Mouse (Mus musculus): ENCODE results near the gene Zc3hav1.

Zc3hav1 gene

DNA sequence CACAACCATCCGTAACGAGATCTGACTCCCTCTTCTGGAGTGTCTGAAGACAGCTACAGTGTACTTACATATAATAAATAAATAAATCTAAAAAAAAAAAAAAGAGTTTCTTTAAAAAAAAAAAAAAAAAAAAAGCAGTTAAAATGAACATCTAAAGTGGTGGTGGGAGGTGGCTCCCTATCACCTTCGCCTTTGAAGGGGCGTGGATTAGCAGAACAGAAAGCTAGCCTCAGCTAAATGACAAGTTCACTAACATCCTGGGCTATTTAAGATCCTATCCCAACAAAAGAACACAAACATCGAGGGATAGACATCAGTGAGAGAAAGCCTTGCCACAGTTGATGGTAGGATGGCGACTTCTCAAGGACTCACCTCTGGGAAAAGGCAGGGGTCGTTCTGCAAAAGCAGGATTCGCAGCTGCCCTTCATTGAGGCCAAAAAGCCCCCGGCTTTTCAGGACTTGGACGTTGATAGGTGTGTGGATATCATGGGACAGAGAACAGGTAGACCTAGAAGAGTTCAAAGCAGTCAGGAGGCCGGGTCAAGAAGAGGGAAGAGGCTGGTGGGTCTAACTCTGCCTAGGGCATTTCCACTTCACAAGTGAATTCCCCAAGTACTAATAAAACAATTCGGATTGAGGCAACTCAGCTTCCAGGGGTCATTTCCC, 56.7 kb downstream of the Zc3hav1 start:
- no peak for DNase-seq (ENCODE audit: low spot score in 2 of 2)

DNA sequence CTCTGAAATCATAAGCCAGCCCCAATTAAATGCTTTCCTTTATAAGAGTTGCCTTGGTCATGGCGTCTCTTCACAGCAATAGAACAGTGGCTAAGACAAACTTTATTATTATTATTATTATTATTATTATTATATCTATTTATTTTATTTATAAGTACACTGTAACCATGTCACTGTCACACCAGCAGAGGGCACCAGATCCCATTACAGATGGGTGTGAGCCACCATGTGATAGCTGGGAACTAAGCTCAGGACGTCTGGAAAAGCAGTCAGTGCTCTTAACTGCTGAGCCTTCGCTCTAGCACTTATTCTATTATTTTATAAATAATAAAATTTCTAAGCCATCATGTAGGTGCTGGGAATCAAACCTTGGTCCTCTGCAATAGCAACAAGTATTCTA, 60.7 kb downstream of the Zc3hav1 start:
- no peak for DNase-seq (ENCODE audit: low spot score in 2 of 2)

DNA sequence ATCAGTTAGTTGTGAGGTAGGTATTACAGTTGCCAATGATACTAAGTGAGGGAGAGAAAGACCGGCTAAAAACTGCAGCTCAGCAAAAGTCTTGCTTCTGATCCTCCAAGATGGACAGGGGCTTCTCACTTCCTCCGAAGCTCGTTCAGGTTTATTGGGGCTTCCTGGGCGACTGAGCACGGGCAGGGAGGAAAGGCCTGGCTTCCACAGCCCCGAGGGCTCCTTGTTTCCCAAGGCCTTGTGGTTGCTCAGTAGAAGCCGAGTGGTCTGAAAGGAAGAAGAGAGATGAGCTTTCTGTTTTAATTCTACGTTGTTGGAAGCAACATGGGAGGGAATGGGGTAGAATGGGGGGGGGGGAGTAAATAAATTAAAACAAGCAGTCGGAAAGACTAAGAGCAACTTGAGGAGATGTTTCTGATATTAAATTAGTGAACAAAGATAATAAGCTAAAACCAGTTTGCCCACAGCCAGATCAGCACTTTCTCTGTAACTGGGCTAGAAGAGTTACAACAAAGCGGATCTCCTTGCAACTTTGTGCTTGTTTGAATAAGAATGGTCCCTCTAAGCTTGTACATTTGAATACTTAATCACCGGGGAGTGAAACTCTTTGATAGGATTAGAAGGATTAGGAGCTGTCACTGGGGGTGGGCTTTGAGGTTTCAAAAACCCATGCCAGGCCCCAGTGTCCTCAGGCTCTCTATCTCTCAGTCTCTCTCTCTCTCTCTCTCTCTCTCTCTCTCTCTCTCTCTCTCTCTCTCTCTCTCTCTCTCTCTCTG, 61.3 kb downstream of the Zc3hav1 start:
- no peak for DNase-seq (ENCODE audit: low spot score in 2 of 2)

DNA sequence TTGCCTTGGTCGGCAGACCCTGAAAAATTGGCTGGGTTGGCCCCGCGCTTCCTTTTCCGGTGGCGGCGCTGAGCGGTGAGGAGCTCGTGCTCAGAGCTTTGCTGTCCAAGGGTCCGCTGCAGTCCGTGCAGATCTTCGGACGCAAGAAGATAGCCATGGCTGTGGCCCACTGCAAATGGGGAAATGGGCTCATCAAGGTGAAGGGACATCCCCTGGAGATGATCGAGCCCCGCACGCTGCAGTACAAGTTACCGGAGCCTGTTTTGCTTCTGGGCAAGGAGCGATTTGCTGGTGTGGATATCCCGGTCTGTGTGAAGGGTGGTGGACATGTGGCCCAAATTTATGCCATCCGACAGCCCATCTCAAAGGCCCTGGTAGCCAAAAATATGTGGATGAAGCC, 70.0 kb downstream of the Zc3hav1 start:
- DNase-seq (ENCODE audit: low spot score in 2 of 2): no peak

DNA sequence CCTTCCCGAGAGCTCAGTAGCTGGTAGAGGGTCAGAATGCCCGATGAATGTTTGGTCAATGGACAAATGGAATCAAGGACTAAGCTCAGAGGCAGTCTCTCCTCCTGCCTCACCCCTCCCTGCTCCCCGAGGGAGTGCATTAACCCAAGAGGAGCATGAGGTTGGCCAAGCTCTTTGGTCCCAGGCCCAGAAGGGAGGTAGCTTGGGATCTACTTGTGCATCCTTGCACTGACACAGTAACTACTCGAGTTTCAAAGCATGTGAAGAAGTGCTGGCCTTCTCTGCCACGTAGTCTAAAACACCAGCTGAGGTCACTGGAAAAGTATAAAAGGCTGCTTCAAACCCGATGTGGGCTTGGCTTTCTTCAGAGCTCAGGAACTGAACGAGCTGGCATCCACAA, 89.9 kb downstream of the Zc3hav1 start:
- no peak for DNase-seq (ENCODE audit: low spot score in 2 of 2)

DNA sequence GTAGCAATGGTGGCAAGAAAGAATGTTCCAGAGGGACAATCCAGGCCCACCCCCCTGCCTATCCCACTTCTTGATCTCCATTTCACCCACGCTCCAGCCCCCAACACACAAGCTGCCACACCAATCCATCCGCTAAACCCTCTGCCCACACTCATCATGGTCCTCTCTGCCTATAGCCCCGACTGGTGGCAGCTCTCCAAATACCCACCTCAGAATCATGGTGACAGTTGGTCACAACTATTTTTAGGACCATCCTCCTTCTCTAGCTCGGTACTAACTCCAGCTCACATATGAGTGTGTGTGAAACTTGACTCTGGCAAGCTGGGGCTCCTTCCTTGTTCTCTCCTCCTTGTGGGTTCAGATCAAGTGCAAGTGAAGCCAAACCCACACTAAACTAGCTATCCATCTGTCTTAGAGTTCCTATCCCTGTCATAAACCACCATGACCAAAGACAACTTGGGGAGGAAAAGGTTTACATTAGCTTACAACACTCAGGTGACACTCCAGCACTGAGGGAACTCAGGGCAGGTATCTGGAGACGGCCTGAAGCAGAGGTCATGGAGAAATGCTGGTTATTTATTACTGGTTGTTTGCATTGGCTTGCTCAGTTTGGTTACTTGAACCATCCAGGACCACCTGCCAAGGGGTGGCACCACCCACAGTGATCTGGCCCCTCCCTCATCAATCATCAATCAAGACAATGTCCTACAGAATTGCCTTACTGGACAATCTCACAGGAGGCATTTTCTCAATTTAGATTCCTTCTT, 90.8 kb downstream of the Zc3hav1 start:
- DNase-seq (ENCODE audit: low spot score in 2 of 2): peak; percentile 70 to 85

DNA sequence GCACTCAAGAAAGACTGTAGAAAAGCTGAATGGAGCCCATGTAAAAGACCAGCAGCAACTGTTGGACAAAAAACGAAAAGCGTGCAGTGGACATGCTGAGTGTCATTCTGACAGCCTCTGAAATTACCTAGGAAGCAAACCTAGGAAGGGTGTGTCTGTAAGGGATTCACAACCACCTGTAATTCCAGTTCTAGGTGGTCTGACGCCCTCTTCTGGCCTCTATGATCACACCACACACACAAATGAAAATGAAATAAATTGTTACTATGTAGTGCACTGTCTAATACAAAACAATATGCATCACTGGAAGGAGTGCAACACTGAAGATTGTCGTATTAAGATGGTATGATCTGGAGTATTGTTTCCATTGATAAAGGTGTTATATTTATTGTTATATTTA, 92.5 kb downstream of the Zc3hav1 start:
- DNase-seq (ENCODE audit: low spot score in 2 of 2): no peak

DNA sequence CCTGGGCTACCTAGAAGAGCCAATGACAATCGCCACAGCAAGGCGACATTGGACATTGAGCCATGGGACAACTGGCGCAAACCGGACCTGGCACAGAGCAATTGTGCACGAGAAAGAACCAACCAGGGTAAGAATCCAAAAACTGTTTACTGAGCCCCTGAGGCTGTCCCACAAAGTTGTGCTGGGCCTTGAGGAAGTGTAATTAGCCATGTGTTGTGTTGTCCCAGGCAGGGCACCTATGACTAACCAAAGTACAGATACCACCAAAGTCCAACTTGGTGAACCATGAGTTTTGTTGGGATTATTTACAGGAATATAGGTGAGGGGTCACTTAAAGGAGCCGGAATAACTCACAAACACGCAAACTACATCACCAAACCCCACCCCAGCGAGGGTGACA, 96.9 kb downstream of the Zc3hav1 start:
- no peak for DNase-seq (ENCODE audit: low spot score in 2 of 2)

DNA sequence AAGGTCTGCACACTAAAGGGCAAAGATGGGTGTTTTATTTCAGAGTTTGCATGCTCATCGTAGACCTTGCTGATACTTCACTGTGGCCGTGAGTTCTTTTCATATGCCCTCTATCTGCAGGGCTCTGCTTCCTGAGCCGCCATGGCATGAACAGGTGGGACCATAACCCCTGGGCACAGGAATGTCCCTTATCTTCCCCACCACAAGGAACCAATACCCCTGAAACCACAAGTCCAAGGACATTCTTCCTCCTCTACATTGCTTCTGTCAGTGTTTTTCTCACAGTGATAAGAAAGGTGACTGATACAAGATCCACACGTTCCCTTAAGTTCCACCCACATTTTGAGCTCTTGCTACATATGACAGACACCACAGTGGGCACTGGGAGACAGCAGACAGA, 97.6 kb downstream of the Zc3hav1 start:
- DNase-seq (ENCODE audit: low spot score in 2 of 2): no peak

DNA sequence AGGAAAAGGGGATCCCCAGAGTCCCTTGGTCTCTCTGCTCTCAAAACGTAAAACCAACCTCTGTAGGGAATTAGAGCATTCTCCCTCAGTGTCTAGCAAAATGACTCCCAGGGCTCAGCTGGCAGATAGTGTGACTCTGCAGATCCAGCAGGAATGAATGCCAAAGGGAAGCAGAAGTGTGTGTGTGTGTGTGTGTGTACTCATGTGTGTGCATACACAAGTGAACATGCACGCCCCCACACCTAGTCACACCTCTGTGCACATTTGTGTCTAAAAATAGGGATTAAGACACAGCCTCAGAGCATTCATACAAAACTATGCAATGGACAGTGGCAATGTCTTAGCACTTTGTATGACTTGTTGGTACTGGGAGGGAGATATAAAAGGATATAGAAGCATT, 98.6 kb downstream of the Zc3hav1 start:
- DNase-seq (ENCODE audit: low spot score in 2 of 2): no peak
